Mouse (Mus musculus): ENCODE measurements around the gene Gm38431.

GRCm38 (mm10) chr9:21036161-21036560 lies 55.6 kb downstream of the Gm38431 start:
- TF ChIP-seq CTCF (IDR thresholded peaks at IDR 0.05; ENCODE audit: low read depth) (no peak), EP300 (IDR thresholded peaks at IDR 0.05; ENCODE audit: low read depth) (no peak)

All from liver, postnatal 0 days (tissue).